Mouse (Mus musculus) heart, postnatal 10 days (tissue): ENCODE measurements around the gene Pgpep1. TPM values are rescaled to one million over a fixed set of nuclear protein-coding genes. Genes with fewer than 3 reads are reported as not detected.
A peak's percentile ranks its signal among the peaks of the same experiment; 100 is the strongest.

Experiments
- DNase-seq, 2 experiments: peaks; one replicate each; pipeline ENCODE4 v3.0.0; 2021
- intact Hi-C: fragments of 180-260 bp; cut with DNase I; formaldehyde crosslinking; loops from one replicate; pipeline ENCODE4 v1.15.1; 2025
- total RNA-seq, 2 experiments: library from RNA; stranded (reverse); gene quantifications; 2 replicates each; pipeline ENCODE4 v1.2.3; 2021

Pgpep1 gene
- total RNA-seq, 2 experiments from 2014 or later: 39.6 to 42.9 TPM

DNA sequence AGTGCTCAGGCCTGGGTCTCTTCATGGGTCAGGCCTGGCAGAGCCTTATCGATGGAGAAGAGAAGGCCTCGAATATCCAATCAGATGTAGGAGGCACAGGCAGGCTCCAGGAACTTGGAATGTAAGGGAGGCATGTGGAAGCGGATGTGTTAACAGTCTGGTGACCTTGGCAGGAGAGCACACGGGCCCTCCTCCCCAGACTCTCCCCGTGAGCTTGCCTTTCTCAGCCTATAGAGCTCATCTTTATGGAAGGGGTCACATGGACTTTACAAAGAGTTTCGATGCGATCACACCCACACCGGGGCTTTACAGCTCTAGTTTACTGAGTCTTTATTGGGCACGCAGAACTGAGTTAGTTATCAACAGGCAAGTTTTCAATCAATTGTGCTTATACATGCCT is 21.4 kb downstream of the Pgpep1 start:
- no peak for DNase-seq
- intact Hi-C loops: no loop called here

DNA sequence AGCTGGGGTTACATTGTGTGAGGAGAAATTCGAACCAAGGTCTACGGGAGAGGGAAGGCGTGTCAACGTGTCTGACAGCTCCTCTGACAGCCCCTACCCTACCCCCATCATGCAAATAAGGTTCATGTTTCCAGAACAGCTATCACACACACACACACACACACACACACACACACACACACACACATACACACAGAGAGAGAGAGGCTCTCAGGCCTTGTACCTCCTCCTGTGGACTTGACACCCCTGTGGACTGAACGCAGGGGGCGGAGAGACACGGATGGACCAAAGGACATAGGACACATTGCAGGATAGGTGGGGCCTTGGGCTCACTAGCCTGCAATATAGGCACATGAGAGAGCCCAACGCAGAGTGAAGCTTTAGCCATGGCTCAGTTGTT is 23.4 kb downstream of the Pgpep1 start:
- intact Hi-C loops: no loop called here
- no peak for DNase-seq

DNA sequence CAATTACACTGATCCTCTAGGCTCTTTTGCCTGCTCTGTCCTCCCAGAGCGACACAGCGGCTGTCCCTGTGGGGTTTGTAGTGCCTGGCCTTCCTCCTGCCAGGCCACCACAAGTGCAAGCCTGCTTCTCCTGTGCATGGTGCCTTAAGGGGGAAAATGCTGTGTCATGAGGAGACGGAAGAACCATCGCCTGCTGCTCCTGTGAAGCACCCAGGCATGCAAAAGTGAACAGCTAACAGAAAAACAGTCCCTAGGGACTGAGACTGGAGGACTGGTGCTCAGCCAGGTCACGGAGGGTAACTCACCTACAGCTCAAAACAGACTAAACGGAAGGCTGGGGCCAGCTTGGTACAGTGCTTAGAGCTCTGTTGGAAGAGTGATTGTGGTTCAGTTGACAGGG is 24.7 kb downstream of the Pgpep1 start:
- intact Hi-C loops: no loop called here

DNA sequence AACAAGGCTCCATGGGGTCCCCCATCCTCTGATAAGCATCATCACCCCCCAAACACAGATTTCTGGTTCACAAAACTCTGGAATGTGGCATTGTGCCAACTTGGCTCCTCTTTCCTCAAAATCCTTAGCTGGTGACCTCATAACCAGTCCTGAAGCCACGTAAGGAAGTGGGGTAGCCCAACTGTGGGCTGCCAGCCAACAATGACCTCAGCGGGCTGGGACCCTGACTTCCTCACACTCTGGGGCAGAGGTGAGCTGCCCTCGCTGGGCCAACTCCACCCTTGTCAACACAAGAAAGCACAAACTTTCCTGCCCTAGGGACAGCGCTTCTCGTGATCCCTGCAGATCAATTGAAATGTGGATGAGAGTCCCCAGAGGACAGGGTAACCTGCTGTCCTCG is 26.1 kb downstream of the Pgpep1 start:
- intact Hi-C loops: no loop called here

More for the DNA sequence above, 24.7 kb downstream of the Pgpep1 start:
- DNase-seq: no peak

DNA sequence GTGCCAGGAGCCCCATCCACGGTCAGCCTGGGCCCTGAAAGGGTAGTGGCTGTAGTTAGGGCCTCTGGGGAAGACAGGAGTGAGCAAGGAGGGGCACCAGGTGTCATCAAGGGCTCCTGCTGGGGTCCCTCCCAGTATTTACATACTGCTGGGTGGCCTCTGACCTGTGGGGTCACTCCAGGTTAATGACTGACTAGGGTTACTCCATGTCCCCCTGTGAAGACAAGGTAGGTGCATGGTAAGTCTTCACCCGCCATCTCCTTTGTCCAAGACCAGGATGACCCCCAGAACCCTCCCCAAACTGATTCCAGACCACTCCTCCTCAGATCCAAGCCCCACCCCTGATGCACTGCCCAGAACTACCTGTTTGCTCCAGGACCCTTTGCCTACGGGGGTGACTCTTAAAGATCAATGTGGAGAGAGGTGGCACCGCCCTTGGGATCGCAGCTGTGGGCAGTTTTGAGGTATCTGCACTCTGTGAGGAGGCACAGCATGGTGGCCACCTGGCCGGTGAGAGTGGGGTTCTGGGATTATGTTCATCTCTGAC is 27.8 kb downstream of the Pgpep1 start, which contains the start of gene Gdf15:
Gene Gdf15, minus strand, starts transcription at position 111 of the 547 bp plus-strand sequence.
- no peak for DNase-seq
- intact Hi-C loops: no loop called here

More for the DNA sequence above, 26.1 kb downstream of the Pgpep1 start:
- peak; percentile 86 to 89 for DNase-seq

DNA sequence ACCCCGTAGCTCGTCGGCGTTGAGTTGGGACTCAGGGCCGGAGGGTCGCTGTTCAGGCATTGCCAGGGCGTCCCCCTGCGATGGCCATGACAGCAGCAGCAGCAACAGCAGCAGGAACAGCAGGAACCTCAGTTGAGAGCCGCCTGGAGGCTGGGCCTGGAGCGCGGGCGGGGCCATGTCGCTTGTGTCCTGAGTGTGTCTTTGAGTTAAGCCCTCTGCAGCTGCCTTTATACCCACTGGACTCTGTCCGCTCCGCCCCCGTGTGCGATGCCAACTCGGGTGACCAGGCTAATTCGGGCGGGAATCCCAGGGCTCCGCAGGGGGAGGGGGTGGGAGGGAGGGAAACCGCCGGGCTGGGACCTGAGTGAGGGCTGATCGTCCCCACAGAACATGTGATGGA is 28.8 kb downstream of the Pgpep1 start:
- intact Hi-C loops: no loop called here
- DNase-seq: peak; percentile 65 to 67

DNA sequence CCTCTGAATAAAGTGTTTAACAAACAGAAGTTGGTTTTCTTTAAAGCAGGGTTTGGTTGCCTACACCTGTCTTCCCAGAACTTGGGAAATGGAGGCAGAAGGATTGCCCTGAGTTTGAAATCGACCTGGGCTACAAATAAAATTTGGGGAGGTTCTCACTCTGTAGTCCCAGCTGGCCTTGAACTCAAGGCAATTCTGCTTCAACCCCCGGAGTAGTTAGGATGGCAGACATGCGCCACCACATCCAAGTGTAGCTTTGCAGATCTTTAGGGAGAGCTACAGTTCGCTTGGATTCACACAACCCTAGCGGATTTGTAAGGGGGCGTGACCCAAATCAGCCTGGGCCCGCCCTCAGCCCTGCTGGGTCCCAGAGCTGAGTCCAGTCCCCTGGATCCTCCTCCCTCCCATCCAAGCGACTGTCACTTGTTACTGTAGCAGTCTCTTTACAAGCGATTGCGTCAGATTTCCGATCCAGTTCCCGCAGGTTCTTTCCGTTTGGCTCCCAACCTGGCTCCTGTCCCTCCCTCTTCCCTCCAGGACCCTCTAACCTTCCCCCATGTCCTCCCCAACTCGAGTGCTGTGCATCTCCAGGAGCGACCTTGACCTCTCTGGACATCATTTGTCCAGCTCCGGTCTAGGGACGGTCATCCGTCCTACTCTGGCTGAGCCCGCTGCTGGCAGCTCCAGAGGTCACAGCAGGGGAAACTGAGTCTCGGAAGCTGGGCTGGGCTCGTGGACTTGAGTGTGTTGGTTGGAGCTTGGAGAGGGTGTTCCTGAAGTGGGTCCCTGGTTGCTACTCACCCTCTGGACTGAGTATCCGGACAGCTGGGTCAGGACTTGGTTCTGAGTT is 29.4 kb downstream of the Pgpep1 start:
- intact Hi-C loops: no loop called here
- DNase-seq: peak; percentile 75 to 77

DNA sequence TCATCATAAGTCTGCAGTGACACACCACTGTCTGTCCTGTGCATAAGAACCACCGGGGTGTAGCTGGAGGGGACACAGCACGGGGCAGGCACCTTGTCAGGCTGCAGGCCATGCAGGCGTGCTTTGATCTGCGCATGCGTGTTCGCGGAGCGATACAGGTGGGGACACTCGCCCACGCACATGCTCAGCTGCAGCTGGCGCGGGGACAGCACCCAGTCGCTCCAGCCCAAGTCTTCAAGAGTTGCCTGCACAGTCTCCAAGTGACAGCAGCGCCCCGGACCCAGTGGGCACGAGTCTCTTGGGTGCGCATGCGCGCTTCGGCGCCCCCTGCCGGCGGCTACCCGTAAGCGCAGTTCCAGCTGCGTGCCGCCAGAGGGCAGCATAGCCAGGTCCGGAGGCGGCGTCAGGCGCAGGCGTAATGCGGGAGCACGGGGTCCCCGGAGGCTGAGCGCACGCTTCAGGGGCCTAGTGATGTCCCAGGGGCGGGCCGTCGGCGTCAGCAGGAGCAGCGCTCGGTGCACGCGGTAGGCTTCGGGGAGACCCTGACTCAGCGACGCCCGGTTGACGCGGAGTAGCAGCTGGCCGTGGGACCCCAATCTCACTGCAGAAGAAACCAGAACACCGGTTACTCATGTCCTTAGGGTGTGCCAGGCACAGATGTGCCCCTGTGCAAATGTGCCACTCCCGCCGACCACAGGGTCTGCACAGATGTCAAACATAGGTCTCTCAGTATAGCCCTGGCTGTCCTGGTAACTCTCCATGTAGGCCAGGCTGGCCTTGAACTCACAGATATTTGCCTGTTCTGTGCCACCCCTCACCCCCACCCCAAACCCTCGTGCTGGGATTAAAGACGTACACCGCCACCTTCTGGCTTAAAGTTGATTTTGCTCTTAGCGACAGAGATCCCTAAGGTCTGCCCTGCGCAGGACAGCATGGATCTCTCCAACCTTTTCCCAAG is 30.3 kb downstream of the Pgpep1 start:
- DNase-seq: peak; percentile 92 to 93
- intact Hi-C loops: loop anchor here (1.0 kb wide), 1 partner anchor 23 kb away; no protein-coding TSS in a partner anchor

DNA sequence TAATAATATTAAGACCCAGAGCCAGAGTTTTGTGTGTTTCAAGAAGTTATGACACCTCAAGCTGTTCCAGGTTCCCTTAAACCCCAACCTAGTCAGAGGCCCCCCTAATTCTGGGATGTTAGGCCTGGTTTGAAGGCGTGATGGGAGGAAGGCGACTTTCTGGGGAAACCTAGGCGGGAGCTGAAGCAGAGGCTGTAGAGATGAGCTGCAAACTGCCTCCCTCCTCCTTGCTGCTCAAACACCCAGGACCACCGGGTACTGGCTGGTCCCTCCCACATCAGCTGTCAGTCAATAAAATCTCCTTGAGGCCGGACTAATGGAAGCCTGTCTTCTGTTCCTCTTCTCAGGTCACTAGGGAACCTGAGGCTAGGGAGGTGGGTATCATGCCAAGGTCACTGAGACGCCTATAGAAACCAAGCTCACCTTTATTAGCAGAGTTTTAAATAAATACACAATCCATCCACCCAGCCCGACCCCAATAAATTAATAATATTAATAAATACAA is 31.1 kb downstream of the Pgpep1 start:
- no peak for DNase-seq
- intact Hi-C loops: loop anchor here (1.0 kb wide), 1 partner anchor 24 kb away; no protein-coding TSS in a partner anchor

DNA sequence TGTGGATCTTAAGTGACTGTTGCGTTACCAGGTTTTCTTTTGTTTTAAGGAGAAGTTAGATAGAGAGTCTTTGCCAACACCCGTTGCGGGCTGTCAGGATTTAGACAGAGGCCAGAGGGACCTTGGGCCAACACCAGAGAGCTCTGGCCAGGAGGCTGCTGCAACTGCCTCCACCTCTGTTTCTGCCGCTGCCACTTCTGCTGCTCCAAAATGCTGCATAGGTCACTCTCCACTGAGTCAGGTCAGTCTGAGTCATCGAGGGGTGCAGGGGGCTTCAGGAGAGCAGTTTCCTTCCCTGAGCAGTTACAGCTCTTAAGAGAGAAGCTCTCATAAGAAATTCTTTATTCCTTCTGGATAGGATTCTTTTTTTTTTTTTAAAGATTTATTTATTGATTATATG is 33.1 kb downstream of the Pgpep1 start:
- DNase-seq: no peak
- intact Hi-C loops: no loop called here

DNA sequence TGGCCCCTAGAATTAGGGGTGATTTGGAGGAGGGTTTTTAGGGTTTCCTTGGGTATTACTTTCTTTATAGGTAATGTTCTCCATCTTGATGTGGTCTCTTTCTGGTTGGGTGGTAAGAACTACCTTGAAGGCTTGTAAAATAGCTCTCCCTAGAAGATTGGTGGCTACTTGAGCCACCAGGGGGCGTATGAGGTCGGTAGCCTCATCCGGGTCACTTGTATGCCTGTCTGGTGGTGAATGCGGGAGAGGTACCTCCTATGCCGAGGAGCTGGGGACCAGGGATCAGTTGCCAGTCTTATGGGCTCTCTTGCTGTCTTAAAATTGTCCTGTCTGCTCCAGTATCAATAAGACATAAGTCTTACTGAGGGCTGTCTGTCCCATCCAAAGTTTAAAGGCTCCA is 35.1 kb downstream of the Pgpep1 start:
- intact Hi-C loops: no loop called here
- DNase-seq: peak; percentile 43 to 75

DNA sequence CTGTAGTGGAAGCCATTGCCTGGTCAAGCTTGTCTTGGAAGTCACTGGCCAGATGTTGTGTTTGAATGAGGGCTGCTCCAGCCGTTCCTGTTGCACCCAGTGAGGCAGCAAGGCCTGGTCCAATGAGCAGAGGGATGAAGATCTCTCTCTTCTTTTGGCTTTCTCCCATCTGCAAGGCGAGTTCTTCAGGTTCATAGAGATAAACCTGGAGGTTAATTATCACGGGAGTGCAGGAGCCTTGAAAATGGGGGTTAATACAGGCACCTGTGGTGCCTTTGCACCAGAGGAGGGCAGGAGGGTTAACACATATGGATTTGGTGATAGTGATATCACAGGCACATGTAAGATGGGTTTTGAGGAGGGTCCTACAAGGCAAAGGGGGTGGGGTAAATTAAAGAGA is 38.0 kb downstream of the Pgpep1 start:
- intact Hi-C loops: no loop called here
- no peak for DNase-seq

DNA sequence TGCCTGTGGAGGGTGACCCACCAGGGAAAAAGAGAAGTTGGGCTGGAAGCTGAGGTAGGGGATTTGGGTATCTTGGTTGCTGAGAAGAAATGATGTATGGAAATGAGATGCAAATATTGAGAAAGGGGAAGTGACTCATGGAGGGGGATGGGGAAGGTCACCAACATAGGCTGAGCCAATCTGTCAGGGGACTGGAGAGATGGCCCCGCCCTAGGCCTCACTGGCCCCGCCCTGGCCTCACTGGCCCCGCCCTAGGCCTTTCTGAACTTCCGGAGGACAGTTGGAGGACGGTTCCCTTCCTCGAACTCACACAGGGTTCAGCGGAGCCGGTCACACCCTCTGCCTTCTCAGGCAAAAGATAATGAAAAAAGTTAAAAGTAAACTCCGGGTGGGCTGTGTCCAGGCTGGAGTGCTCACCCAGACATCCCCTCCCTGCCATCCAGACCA is 41.3 kb downstream of the Pgpep1 start:
- intact Hi-C loops: no loop called here
- peak in 1 of 2 experiments; percentile 60 for DNase-seq

DNA sequence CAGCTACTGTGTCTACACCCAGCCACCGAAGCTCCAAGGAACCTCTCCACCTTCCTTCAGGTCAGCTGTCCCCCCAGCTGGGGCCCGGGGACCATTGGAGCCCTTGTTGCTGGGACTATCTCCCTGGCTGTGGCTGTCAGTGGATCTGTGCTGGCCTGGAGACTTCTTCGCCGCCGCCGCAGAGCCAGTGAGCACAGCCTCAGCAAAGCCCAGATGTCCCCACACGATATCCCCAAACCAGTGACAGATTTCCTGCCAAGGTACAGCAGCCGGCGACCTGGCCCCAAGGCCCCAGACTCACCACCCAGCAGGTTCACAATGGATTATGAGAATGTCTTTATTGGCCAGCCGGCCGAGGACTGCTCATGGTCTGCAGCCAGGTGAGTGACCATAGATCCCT is 42.2 kb downstream of the Pgpep1 start:
- DNase-seq: no peak
- intact Hi-C loops: no loop called here

DNA sequence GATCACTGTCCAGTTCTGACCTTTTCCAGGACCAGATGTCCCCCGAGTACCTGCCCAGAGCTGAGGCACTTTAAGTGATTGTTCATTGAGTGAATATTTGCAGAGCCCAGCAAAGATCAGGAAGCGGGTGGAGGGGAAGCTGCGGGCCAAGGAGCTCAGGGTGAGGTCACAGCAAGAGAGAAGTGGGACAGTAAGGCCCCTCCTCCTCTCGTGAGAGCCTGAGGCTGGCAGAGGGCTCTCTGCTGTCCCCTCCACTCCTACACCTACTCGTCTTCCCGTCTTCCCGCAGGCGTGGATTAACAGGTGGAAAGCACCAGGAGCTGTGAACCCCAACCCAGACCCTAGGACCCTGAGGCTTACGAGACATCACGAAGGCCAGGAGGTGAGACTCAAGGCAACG is 43.5 kb downstream of the Pgpep1 start:
- intact Hi-C loops: no loop called here
- DNase-seq: no peak

DNA sequence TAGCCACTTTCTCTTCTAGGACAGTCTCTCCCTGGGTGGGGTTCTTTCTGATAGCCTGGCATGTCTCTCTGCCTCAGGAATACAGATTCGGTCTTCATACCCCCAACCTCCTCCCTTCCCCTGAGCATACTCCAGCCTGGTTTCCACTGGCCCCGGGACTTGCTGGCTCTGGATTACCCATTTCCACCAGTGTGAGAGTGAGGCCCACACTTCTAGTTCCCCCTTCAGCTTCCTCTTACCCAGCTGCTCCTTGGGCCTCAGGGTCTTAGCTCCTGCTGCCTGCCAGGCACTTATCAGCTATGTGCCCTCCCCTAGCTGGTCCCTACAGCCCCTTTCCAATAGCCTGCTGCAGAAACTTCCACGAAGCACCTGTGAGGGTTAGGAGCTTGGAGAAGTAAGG is 44.3 kb downstream of the Pgpep1 start, which contains the start of gene Lrrc25:
Gene Lrrc25, plus strand, starts transcription at position 262 of the 400 bp plus-strand sequence.
- no peak for DNase-seq
- intact Hi-C loops: no loop called here

DNA sequence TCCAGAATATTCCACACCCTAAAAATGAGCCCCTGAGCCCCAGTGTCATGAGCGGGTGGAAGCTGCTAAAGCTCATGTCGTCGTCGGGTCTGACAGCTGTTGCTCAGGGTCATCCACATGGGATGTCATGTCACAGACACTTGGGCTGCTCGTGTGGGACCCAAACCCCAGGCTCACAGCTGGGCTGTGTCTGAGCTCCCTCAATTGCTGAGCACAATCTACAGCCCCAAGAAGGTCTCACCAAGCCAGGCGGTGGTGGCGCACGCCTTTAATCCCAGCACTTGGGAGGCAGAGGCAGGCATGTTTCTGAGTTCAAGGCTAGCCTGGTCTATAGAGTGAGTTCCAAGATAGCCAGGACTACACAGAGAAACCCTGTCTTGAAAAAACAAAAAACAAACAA is 44.9 kb downstream of the Pgpep1 start:
- intact Hi-C loops: no loop called here
- DNase-seq: no peak

DNA sequence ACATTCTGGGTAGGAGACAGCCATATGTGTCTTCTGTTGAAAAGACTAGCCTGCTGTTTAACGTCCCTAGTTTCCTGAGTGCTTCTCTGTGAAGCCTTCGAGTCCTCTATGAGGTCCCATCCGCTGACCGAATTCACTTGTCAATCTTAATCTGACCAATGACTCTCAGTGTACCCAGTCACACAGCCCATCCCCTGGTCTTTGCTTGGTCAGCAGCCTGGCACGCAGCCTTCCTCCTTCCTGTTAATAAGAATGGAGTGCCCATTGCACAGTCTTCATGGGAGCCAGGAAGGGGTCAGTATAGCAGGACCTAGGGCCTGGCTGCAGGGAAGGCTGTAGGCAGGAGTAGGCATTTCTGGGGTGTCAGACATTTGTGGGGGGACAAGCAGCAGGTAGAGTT is 45.7 kb downstream of the Pgpep1 start:
- DNase-seq: no peak
- intact Hi-C loops: loop anchor here (5.0 kb wide), 2 partner anchors 38 to 88 kb away; partner anchors contain the start of gene Iqcn

DNA sequence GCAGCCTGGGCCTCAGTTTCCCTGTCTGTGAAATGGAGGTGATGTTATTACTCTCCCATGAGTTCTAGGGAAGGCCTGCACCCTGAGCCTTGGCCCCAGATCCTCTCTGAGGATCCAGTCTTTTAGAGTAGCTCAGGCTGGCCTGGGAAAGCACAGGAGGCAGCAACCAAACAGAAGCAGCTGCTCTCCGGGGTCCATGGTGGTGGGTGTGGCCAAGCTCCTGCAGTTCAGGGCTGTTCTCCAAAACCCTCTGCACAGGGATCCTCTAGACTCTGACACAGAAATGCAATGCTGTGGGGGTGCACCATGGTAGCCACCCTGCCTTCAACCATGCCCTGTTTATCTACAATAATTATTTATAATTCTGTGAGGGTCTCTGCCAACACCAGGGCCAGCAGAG is 46.4 kb downstream of the Pgpep1 start:
- intact Hi-C loops: loop anchor here (5.0 kb wide), 2 partner anchors 39 to 89 kb away; partner anchors contain the start of gene Iqcn

DNA sequence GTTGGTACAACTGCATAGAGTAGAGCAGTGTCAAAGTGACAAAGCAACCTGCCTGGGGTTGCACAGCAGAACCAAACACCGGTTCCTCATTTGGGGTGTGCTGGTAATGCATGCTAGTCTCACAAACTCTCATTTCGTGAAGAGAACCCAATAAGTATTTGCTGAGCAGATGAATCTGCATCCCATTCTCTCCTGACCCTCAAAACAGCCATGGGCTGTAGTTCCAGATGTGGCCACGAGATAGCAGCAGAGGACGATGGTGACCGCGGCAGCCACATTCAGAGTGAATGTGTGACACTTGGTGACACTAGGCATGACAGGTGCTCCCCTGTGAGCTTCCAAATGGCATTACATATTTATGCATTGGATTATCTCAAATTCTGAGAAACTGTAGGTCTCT is 48.3 kb downstream of the Pgpep1 start:
- intact Hi-C loops: loop anchor here (1.0 to 5.0 kb wide), 3 partner anchors 12 to 90 kb away; partner anchors contain the start of gene Iqcn
- DNase-seq: peak; percentile 94 to 96

More for the DNA sequence above, 46.4 kb downstream of the Pgpep1 start:
- no peak for DNase-seq
